Mouse (Mus musculus) bone marrow, adult 2 months (tissue): ENCODE measurements around the gene Tcf20. TPM values are rescaled to one million over a fixed set of nuclear protein-coding genes. Genes with fewer than 3 reads are reported as not detected.

Source experiments
- H3K27ac ChIP-seq: fragments of 200-500 bp; 2 replicates; pipeline ENCODE4 v1.5.1; 2012; ENCODE audit warnings: low read depth, mild to moderate bottlenecking, control low read depth, inconsistent platforms, low read length; ENCODE audit not compliant: control insufficient read depth, poor library complexity, insufficient read depth
- H3K4me1 ChIP-seq: fragments of 200-500 bp; 2 replicates; pipeline ENCODE4 v1.6.1; 2011; ENCODE audit warnings: low read length; ENCODE audit not compliant: control insufficient read depth, insufficient read depth
- H3K4me3 ChIP-seq: fragments of 200-500 bp; replicated peaks from 2 replicates; pipeline ENCODE3; 2011; ENCODE audit warnings: mild to moderate bottlenecking, low read depth, low read length, control low read depth; ENCODE audit not compliant: control insufficient read depth
- CTCF ChIP-seq: fragments of 200-500 bp; IDR thresholded peaks from 2 replicates; pipeline ENCODE4 v1.5.1; 2011; ENCODE audit warnings: low read length, control low read depth; ENCODE audit not compliant: control insufficient read depth, insufficient read depth
- POLR2A ChIP-seq: fragments of 200-500 bp; IDR thresholded peaks from 2 replicates; pipeline ENCODE4 v1.6.1; 2011; ENCODE audit warnings: low read depth, mild to moderate bottlenecking, control low read depth, low read length, borderline replicate concordance; ENCODE audit not compliant: control insufficient read depth
- WGBS: fragments of 180-500 bp; shearing (Covaris S2); methylation state at CpG from one replicate; pipeline ENCODE4 v1.1.7; 2018; 5-methylcytosine and 5-hydroxymethylcytosine counted together
- polyA plus RNA-seq: library from polyadenylated mRNA; stranded (reverse); fragments of >200 nt; gene quantifications from 2 replicates; pipeline ENCODE4 v1.2.4, GENCODE M21; 2011; ENCODE audit warnings: low replicate concordance; ENCODE audit not compliant: missing spikeins, insufficient read depth, insufficient read length

Gene Tcf20
- polyA plus RNA-seq, 1 experiment = 26.4 TPM

DNA sequence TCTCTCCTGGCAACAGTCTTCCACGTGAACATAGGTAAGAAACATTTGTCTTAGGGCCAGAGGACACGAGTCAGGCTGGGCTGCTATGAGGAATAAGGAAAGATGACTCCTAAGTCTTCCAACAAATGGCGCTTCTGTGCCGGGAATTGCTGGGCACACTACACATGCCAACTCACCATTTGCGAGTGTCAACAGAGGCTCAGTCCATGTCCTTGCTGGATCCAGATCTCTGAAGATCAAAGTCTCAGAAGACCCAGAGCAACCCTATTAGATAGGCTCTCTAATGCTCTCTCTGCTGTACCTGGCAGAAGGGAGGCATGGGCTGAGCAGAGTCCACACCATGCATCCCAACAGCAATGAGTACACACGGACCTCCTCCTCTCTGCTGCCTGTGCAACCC, 222.8 kb downstream of the Tcf20 start:
- no peak overlapping the region for H3K27ac ChIP-seq
- 72% methylated on average over 6 of the region's 6 CpGs for WGBS
- H3K4me3 ChIP-seq = no peak overlapping the region
- H3K4me1 ChIP-seq = no peaks in the 10 kb centered on the region; the same call in 1 of the 2 replicates
- no peak for TF ChIP-seq POLR2A

DNA sequence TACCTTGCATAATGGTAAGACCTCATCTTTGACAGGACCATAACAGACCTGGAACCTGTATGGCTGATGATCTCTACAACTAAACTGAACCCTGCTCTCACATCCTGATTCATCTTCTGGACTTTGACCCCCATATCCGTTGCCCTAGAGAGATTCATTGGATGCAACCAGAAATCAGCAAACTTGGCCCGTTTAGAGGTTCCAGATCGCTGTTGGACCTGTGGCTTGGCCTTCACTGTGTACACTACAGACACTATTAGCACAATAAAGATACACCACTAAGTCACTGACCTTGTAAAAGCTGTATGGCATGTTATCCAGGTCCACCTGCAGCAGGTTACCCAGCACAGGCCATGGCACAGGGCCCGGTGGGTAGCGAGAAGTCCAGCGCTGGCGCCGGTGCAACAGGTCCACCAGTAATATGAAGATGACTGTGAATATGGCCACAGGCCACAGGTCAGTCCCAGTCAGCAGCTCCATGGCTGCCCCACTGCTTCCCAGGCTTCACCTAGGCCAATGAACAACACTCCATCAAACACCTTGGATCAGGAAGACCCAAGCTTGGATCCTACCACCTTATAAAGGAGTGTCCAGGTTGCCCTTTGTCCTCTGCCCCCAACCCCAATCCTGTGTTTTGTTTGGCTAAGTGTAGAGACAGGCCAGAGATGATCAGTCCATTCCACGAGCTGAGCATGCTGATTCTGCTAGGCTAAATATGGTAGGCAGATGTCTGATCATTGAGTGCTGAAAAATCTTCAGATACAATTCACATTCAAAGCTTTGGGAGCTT, 223.8 kb downstream of the Tcf20 start, which contains the start of gene Cyp2d40:
Gene Cyp2d40 (minus strand): TSS at position 553 of the 790 bp plus-strand sequence.
- Histone ChIP-seq H3K4me3 (no peak within 1 kb of the TSS), H3K27ac (no peak within 1 kb of the TSS)

More for the DNA sequence above, 223.8 kb downstream of the Tcf20 start, which contains the start of gene Cyp2d40:
- H3K4me1 ChIP-seq = no peaks in the 10 kb centered on the region; the same call in 1 of the 2 replicates
- TF ChIP-seq CTCF = no peak
- no peak for TF ChIP-seq POLR2A
- WGBS = 89% methylated on average over 9 of the region's 9 CpGs

Other genes starting within 250 kb of the Tcf20 start
- not detected in 2 replicates for gene Cyp2d40, start 223.7 kb downstream of the Tcf20 start, polyA plus RNA-seq
- 0.86 and 3.2 TPM in 2 replicates for gene Cyp2d26, start 193.6 kb downstream of the Tcf20 start, polyA plus RNA-seq
- 26.4 and 69.6 TPM in 2 replicates for gene Nfam1, start 45.4 kb upstream of the Tcf20 start, polyA plus RNA-seq
- gene Serhl, start 101.6 kb upstream of the Tcf20 start, polyA plus RNA-seq = 22.8 and 31.5 TPM in 2 replicates
- gene Rrp7a, start 134.9 kb upstream of the Tcf20 start, polyA plus RNA-seq = 24.6 and 31.6 TPM in 2 replicates
- 24.6 and 42.3 TPM in 2 replicates for gene Poldip3, start 161.5 kb upstream of the Tcf20 start, polyA plus RNA-seq
- gene Cyb5r3, start 184.7 kb upstream of the Tcf20 start, polyA plus RNA-seq = 53.6 and 59.1 TPM in 2 replicates